Mouse (Mus musculus): Measurements from ENCODE around the gene Plaur. TPM values are rescaled to one million over a fixed set of nuclear protein-coding genes. Genes with fewer than 3 reads are reported as not detected.
"Not testable (repeated sequence)": the region's sequence is repeated elsewhere in the genome, so short reads cannot be mapped to it uniquely, and the experiment has no call there.

Plaur gene
- polyA plus RNA-seq, 1 experiment from 2014 or later: 2.5 TPM

DNA sequence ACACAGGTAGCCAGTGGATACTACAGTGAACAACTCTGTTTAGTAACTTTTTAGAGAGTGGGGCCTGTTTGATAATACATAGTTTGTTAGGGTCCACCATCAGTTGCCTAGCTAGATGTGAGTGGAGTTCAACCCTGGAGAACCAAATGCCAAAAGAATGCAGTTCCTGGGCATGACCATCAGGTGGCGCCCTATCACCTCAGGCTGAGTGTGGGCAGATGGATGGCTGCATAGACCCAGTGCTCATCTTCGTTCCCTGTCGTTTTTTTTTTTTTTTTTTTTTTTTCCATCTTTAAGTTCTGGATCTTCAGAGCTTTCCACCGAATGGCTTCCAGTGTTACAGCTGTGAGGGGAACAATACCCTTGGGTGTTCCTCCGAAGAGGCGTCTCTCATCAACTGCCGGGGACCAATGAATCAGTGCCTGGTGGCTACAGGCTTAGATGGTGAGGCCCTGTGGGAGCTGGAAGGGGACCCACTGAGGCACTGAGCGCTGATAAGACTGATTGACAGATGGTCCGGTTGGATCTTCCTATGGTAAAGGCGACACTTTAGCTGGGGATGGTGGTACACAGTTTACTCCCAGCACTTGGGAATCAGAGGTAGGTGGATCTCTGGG lies 11.7 kb downstream of the Plaur start:
- 0 out of 2 replicates have a peak, but pooled peaks cover 1% of the 10 kb centered on the region for H3K36me3 ChIP-seq
- peak; percentile 78 for DNase-seq (ENCODE audit: low spot score)
- no peak overlapping the region for H3K27ac ChIP-seq
- peaks cover 6% of the 10 kb centered on the region; the same call in 1 of the 2 replicates for H3K4me1 ChIP-seq
- H3K9me3 ChIP-seq (replicated peaks): no peaks in the 10 kb centered on the region; the same call in 1 of the 2 replicates
- WGBS: 51% methylated on average over 10 of the region's 10 CpGs
- no peak overlapping the region for H3K4me3 ChIP-seq
- H3K27me3 ChIP-seq (ENCODE audit: low read depth, poor library complexity, severe bottlenecking): peaks cover 5% of the 10 kb centered on the region; the same call in 1 of the 2 replicates

DNA sequence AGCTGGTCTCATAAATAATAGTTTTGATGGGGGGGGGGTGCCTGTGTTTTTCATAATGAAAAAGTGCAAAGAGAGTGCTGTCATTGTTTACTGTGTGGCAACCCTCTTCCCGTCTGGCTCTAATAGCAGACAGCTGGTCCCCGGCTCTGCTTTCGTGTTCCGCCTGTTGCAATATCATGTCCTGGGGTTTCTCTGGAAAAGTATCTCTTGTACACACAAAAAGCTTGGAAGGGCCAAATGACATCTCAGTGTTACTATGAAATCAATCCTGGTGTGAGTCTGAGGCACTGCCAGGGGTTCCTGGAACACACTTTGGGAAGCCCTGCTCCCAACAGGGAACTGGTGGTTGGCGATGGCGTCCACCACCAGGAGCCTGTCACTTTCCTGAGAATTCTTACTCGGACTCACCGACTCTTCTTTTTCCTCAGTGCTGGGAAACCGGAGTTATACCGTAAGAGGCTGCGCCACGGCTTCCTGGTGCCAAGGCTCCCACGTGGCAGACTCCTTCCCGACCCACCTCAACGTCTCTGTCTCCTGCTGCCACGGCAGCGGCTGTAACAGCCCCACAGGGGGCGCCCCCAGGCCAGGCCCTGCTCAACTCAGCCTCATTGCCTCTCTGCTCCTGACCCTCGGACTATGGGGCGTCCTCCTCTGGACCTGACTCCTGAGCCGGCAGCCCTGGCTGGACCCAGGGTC lies 12.7 kb downstream of the Plaur start:
- H3K27me3 ChIP-seq (ENCODE audit: low read depth, poor library complexity, severe bottlenecking): peaks cover 15% of the 10 kb centered on the region
- no peaks in the 10 kb centered on the region for H3K36me3 ChIP-seq
- 41% methylated on average over 21 of the region's 21 CpGs for WGBS
- H3K4me3 ChIP-seq: no peak overlapping the region
- H3K4me1 ChIP-seq: peaks cover 6% of the 10 kb centered on the region; the same call in 1 of the 2 replicates
- no peaks in the 10 kb centered on the region; the same call in 1 of the 2 replicates for H3K9me3 ChIP-seq (replicated peaks)
- peak; percentile 40 for DNase-seq (ENCODE audit: low spot score)
- H3K27ac ChIP-seq: no peak overlapping the region

DNA sequence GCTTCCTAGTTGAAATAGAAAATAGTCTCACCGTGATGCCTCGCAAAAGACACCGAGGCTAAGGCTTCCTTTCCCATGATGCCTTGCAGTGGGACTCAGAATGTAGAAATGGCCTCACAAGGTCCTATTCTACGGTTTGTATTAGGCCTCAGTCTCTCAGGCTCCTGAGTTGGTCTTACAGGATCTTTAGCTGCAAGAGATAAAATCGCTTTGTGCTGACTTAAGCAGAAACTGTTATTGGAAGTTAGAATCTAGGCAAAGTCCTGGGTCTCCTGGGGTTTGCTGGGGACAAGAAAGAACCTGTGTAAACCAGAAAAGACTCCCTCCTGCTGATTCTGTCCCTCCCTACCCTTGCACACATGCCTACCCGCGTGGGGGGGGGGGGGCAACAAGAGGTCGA lies 14.1 kb downstream of the Plaur start:
- Histone ChIP-seq H3K4me1 (peaks cover 13% of the 10 kb centered on the region), H3K27ac (no peak overlapping the region), H3K27me3 (ENCODE audit: low read depth, poor library complexity, severe bottlenecking) (peaks cover 28% of the 10 kb centered on the region), H3K9me3 (replicated peaks) (no peaks in the 10 kb centered on the region), H3K36me3 (no peaks in the 10 kb centered on the region), H3K4me3 (no peak overlapping the region)
- 83% methylated on average over 8 of the region's 8 CpGs for WGBS
- no peak for DNase-seq (ENCODE audit: low spot score)

DNA sequence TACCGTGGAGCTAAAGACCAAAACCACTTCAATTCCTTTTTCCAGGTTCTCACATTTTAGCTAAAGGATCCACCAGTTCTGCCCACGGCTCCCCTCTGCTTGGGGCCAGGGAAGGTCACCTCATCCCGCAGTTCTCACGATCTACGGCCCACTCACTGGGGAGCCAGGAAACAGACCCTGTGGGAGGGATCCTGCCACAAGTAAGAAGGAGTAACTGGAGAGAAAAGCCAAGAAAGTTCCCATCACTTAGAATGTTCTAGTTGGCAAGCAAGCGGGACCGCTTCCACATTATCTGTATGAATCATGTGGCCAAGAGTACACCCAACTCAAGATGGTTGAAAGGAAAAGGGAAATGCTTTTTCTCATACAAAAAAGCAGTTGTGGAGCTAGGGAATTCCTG lies 14.6 kb downstream of the Plaur start:
- H3K27ac ChIP-seq: no peak overlapping the region
- H3K9me3 ChIP-seq (replicated peaks): no peaks in the 10 kb centered on the region
- no peaks in the 10 kb centered on the region for H3K36me3 ChIP-seq
- peaks cover 17% of the 10 kb centered on the region for H3K4me1 ChIP-seq
- DNase-seq (ENCODE audit: low spot score): no peak
- H3K27me3 ChIP-seq (ENCODE audit: low read depth, poor library complexity, severe bottlenecking): peaks cover 34% of the 10 kb centered on the region
- 92% methylated on average over 7 of the region's 7 CpGs for WGBS
- no peak overlapping the region for H3K4me3 ChIP-seq

DNA sequence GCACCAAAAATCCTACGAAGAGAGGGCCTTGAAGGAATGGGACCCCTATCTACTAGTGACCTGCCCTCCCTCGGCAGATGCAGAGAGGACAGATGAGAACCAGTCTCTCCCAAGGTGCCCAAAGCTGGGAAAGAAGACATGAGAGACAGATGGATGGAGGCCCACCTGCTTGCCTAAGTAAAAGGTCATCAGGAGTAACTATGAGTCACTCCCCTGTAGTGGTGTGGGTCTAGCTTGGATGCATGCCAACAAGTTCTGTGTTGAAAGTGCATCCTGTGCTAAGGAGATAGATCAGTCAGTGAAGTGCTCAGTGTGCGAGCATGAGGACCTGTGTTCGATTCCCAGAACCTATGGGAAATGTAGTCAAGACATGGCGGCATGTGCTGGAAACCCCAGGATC lies 16.6 kb downstream of the Plaur start:
- 90% methylated on average over 5 of the region's 5 CpGs for whole genome bisulfite sequencing
- peaks cover 25% of the 10 kb centered on the region for H3K4me1 ChIP-seq
- no peaks in the 10 kb centered on the region for H3K9me3 ChIP-seq (replicated peaks)
- H3K4me3 ChIP-seq: no peak overlapping the region
- no peaks in the 10 kb centered on the region for H3K36me3 ChIP-seq
- DNase-seq (ENCODE audit: low spot score): no peak
- H3K27me3 ChIP-seq (ENCODE audit: low read depth, poor library complexity, severe bottlenecking): peaks cover 54% of the 10 kb centered on the region
- no peak overlapping the region for H3K27ac ChIP-seq

DNA sequence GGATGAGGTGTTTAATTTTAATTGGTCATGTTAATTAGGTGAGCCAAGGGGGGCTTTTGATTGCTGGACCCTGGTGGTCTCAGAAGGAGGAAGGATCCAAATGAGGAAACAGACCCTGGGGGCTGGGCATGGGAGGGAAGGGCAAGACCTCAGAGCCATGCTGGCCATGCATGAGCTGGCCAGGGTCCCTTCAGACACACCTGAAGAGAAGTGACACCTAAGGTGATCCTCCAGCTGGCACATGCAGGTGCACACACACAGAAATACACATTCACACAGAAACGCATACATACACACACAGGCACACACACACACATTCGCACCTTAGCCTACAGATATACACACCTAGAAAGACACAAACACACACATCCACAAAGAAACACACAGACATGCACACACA lies 17.4 kb downstream of the Plaur start:
- Histone ChIP-seq H3K9me3 (replicated peaks) (no peaks in the 10 kb centered on the region), H3K36me3 (no peaks in the 10 kb centered on the region), H3K4me1 (peaks cover 25% of the 10 kb centered on the region), H3K27ac (no peak overlapping the region), H3K27me3 (ENCODE audit: low read depth, poor library complexity, severe bottlenecking) (peaks cover 62% of the 10 kb centered on the region), H3K4me3 (no peak overlapping the region)
- DNase-seq (ENCODE audit: low spot score): no peak
- 95% methylated on average over 2 of the region's 2 CpGs for WGBS

DNA sequence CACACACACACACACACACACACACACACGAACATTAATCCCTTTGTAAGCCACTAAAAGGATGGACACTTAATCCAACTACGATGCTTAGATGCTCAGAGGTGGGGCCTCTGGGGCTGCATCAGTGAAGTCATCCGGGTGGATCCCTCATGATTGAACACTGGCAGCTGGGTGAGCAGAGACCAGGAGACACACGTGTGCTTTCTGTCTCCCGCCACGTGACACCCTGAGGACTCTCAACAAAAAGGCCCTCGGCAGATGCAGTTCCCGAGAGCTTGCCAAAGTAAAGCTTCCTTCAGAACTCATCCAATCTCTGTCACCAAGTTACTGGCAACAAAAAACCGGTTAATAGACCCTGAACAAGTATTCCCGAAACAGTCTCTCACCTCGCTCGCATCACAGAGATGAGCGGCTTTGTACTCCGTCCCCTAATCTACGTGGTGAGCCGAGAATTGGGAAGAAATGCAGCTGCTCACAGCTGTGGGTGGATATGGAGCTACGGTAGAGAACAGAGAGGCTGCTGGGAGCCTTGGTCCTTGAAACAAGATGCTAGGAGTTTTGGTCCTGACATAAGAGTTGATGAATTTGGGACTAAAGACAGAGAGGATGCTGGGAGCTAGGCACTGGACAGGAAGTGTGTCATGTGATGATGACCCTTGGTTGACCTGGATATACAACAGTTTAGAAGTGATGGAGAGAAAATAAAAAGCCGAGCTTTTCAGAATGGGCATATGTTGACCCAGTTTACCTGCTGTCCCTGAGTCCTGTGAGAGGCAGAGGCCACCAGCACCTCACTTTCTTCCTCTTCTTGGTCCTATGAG lies 18.0 kb downstream of the Plaur start:
- Histone ChIP-seq H3K36me3 (no peaks in the 10 kb centered on the region), H3K4me3 (peak overlapping the region; percentile 84; the same call in 1 of the 2 replicates), H3K4me1 (peaks cover 19% of the 10 kb centered on the region), H3K9me3 (replicated peaks) (no peaks in the 10 kb centered on the region), H3K27ac (no peak overlapping the region), H3K27me3 (ENCODE audit: low read depth, poor library complexity, severe bottlenecking) (peaks cover 67% of the 10 kb centered on the region)
- DNase-seq (ENCODE audit: low spot score): no peak
- 65% methylated on average over 18 of the region's 18 CpGs for WGBS

DNA sequence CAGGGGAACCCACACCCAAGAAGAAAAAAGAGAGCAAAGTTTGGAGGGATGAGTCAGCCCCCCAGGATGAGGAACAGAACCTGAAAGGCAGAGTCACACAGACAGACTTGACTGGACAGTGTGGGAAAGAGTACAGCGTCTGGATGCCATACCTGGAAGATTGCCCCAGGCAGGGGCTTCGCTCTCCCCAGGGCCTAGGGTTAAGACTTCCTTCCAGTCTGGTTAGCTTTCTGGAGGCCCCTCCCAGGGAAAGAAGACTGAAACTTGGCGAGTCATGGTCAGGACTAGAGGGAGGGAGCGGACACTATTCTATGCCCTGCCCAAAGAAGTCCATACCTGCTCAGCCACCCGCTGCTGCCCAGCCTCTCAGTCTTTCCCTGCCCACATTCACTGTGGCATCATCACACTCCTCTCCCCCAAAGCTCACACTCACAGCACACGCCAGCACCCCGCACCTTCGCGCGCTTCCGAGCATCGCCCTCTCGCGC lies 18.7 kb downstream of the Plaur start:
- H3K9me3 ChIP-seq (replicated peaks): no peaks in the 10 kb centered on the region
- WGBS: 13% methylated on average over 14 of the region's 14 CpGs
- H3K27ac ChIP-seq: peak overlapping the region; percentile 82
- no peaks in the 10 kb centered on the region for H3K36me3 ChIP-seq
- peaks cover 74% of the 10 kb centered on the region for H3K27me3 ChIP-seq (ENCODE audit: low read depth, poor library complexity, severe bottlenecking)
- H3K4me1 ChIP-seq: peaks cover 19% of the 10 kb centered on the region
- peak overlapping the region; percentile 84 for H3K4me3 ChIP-seq
- no peak for DNase-seq (ENCODE audit: low spot score)

DNA sequence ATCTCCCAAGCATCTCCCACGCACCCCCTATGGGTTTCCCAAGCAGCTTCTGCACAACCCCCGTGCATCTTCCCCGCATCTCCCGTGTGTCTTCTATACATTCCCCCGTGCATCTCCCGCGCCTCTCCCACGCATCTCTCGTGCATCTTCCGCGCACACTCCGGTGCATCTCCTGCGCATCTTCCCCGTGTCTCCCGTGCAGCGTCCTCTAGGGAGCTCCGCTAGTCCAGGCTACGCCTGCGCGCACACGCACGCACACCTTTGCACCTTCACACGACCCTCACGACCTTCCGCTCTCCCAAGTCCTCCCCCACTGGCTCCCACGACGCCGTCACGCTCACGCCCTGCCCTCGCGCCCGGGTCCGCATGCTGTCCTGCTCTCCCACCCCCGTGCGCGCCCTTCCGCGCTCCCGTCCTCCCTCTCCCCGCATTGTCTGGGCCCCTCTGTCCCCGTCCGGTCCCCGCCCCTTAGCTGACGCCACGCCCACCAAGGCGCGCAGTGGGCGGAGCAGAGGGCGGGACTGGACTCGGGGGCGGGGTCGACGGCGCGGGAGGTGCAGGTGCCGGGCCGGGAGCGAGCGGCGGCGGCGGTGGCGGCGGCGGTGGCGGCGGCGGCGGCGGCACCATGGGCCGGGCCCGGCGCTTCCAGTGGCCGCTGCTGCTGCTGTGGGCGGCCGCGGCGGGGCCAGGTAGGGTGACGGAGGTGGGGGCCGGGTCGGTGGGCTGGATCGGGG lies 19.4 kb downstream of the Plaur start, which contains the start of gene Cadm4:
Gene Cadm4, plus strand, starts transcription at position 550 of the 734 bp plus-strand sequence.
- H3K4me1 ChIP-seq: peaks cover 26% of the 10 kb centered on the region
- H3K36me3 ChIP-seq: no peaks in the 10 kb centered on the region
- no peaks in the 10 kb centered on the region for H3K9me3 ChIP-seq (replicated peaks)
- under 1% methylated on average over 78 of the region's 83 CpGs for WGBS
- peak; percentile 95 for DNase-seq (ENCODE audit: low spot score)
- H3K27me3 ChIP-seq (ENCODE audit: low read depth, poor library complexity, severe bottlenecking): peaks cover 78% of the 10 kb centered on the region
- peak within 1 kb of the TSS; percentile 82 for H3K27ac ChIP-seq
- H3K4me3 ChIP-seq: peak within 1 kb of the TSS; percentile 84

DNA sequence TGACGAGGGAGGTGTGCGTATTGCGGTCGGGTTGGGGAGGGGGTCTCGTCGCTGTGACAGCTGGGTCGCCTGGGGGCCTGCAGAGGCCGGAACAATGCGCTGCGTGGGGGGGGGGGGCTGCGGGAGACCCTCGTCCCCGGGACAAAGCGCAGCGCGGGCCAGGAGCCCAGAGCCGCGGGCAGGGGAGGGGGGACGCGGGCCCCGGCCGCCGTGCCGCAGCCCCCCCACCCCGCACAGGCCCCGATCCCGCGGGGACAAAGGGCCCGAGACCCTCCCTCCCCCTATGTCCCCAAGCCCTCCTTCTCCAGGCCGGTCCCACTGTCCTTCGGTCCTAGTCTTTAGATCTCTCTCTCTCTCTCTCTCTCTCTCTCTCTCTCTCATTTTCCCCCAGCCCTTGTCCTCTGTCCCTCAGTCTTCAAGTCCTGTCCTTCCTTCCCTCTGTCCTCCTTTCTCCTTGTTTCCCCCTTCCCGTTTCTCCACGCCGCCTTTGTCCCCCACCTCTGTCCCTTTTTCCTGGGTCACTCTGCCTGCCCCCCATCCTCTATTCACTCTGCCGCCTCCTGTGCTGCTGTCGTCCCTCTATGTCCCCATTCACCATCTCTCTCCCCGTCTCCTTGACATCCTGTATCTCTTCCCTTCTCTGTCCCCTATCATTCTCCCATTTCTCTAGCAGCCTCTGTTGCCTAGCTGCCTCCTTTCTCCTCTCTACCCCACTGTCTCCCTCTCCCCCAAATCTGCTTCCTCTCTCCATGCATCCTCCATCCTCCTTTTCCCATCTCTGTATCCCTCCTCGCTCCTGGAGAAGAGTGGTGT lies 20.1 kb downstream of the Plaur start:
- H3K4me1 ChIP-seq: peaks cover 31% of the 10 kb centered on the region
- H3K4me3 ChIP-seq: peak overlapping the region; percentile 84
- peaks cover 78% of the 10 kb centered on the region for H3K27me3 ChIP-seq (ENCODE audit: low read depth, poor library complexity, severe bottlenecking)
- no peak for DNase-seq (ENCODE audit: low spot score)
- 3% methylated on average over 22 of the region's 38 CpGs for WGBS
- H3K27ac ChIP-seq: peak overlapping the region; percentile 82
- no peaks in the 10 kb centered on the region for H3K36me3 ChIP-seq
- no peaks in the 10 kb centered on the region for H3K9me3 ChIP-seq (replicated peaks)

DNA sequence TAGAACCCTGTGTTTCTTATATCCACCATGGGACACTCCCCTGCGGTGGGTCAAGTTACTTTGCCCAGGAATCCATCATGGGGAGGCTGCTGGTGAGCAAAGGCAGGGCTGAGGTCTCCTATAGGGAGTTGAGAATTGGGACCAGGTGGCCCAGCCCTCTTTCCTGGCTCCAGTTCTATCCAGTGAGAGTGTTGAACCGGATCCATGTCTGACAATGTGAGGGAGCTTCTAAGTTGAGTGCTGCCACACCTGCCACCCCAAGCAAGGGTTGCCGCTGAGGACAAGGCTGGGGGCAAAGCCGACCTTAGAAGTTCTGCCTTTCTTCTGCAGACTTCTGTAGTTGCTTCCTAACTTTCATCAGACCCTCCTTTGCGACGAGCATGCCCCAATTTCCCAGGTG lies 21.0 kb downstream of the Plaur start:
- Histone ChIP-seq H3K4me1 (peaks cover 31% of the 10 kb centered on the region), H3K4me3 (peak overlapping the region; percentile 84), H3K27me3 (ENCODE audit: low read depth, poor library complexity, severe bottlenecking) (peaks cover 78% of the 10 kb centered on the region)
- H3K27ac ChIP-seq; H3K36me3 ChIP-seq; H3K9me3 ChIP-seq (replicated peaks); DNase-seq (ENCODE audit: low spot score): not testable (repeated sequence)
- WGBS: 44% methylated on average over 6 of the region's 6 CpGs

Data from limb, embryonic 10.5 days (tissue).